ENCODE assay signal across 12 mouse cellular contexts in the genomic region with DNA sequence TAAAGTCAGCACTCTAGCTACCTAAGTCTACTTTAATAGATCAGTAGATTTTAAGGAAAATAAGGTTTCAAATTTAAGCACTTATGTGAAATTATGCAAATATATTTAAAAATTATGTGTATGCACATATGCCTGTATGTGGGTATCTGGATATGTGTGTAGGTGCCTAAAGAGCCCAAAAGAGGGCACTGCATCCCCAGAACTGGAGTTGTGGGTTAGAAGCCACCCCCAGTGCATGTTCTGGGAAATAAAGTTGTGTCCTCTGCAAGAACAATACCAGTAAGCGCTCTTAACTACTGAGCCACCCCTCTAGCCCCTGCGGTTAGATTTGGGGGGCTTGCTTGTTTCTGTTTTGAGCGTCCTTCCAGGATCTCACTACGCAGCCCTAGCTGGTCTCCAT.
A peak's percentile ranks its signal among the peaks of the same experiment; 100 is the strongest.
DNase-seq lines count a peak whose midpoint lies in the region; ATAC-seq and TF ChIP-seq lines count a peak whose summit lies in the region.
"Had no signal": no experiment of that assay in that cellular context is flagged by ENCODE, and none has a peak within 500 bp of the region (broad histone marks: within the 10 kb centered on the region; RNA-seq: fewer than 3 reads in every experiment).

No protein-coding gene starts in this region.

- peak; percentile 73 for TF ChIP-seq CTCF in intestine, postnatal 0 days (IDR thresholded peaks at IDR 0.05; ENCODE audit: low read depth)

- no peaks in the 10 kb centered on the region for H3K9me3 ChIP-seq in intestine, postnatal 0 days (ENCODE audit: control insufficient read depth)
- no peaks in the 10 kb centered on the region for H3K9me3 ChIP-seq in intestine, embryonic 15.5 days
- no peaks in the 10 kb centered on the region for H3K9me3 ChIP-seq in forebrain, embryonic 15.5 days
- H3K9me3 ChIP-seq: embryonic facial prominence, embryonic 13.5 days; heart, embryonic 10.5 days; liver, embryonic 15.5 days; neural tube, embryonic 12.5 days had no signal

- WGBS in intestine, postnatal 0 days, result 90% methylated on average over 4 of the region's 4 CpGs
- WGBS in intestine, embryonic 15.5 days, result 94% methylated on average over 4 of the region's 4 CpGs
- 92% methylated on average over 4 of the region's 4 CpGs for WGBS in forebrain, embryonic 15.5 days

- no peaks in the 10 kb centered on the region for H3K36me3 ChIP-seq in intestine, postnatal 0 days (ENCODE audit: control insufficient read depth, insufficient read depth)
- H3K36me3 ChIP-seq in intestine, embryonic 15.5 days, result no peaks in the 10 kb centered on the region
- 0 out of 2 replicates have a peak, but pooled peaks cover 3% of the 10 kb centered on the region for H3K36me3 ChIP-seq in forebrain, embryonic 15.5 days
- H3K36me3 ChIP-seq: heart, embryonic 10.5 days; liver, embryonic 15.5 days; neural tube, embryonic 12.5 days had no signal

- peak; percentile 35 to 46 for DNase-seq in B cell, adult 2 months
- DNase-seq in T-cell, adult 2 months (ENCODE audit: low spot score), result peak; percentile 62
- peak; percentile 52 for DNase-seq in lung, postnatal 36 days
- no peak for DNase-seq in ovary, adult 18-20 months (ENCODE audit: low spot score)
- no peak for DNase-seq in layer of hippocampus, adult 8-10 months (ENCODE audit: low spot score in 2 of 2)

- no peaks in the 10 kb centered on the region for H3K27me3 ChIP-seq in intestine, postnatal 0 days (replicated peaks; ENCODE audit: control insufficient read depth, insufficient read depth, low read length)
- H3K27me3 ChIP-seq in intestine, embryonic 15.5 days (replicated peaks), result no peaks in the 10 kb centered on the region
- no peaks in the 10 kb centered on the region for H3K27me3 ChIP-seq in forebrain, embryonic 15.5 days
- H3K27me3 ChIP-seq: embryonic facial prominence, embryonic 13.5 days; liver, embryonic 15.5 days; neural tube, embryonic 12.5 days had no signal

- peaks cover 9% of the 10 kb centered on the region; the same call in 1 of the 2 replicates for H3K4me1 ChIP-seq in intestine, postnatal 0 days (replicated peaks; ENCODE audit: control insufficient read depth, insufficient read depth, low read length)
- peaks cover 2% of the 10 kb centered on the region; the same call in 1 of the 2 replicates for H3K4me1 ChIP-seq in intestine, embryonic 15.5 days (replicated peaks)
- no peaks in the 10 kb centered on the region for H3K4me1 ChIP-seq in forebrain, embryonic 15.5 days
- H3K4me1 ChIP-seq: liver, embryonic 15.5 days; neural tube, embryonic 12.5 days had no signal

- H3K9ac ChIP-seq in intestine, postnatal 0 days (ENCODE audit: low read depth, low read length), result no peak overlapping the region
- H3K9ac ChIP-seq in intestine, embryonic 15.5 days, result no peak overlapping the region
- H3K9ac ChIP-seq in forebrain, embryonic 15.5 days (replicated peaks), result no peak overlapping the region
- H3K9ac ChIP-seq: embryonic facial prominence, embryonic 13.5 days; liver, embryonic 15.5 days; neural tube, embryonic 12.5 days had no signal

- no peak overlapping the region for H3K4me2 ChIP-seq in intestine, postnatal 0 days (replicated peaks; ENCODE audit: low read depth)
- H3K4me2 ChIP-seq in intestine, embryonic 15.5 days (replicated peaks), result no peak overlapping the region
- H3K4me2 ChIP-seq in forebrain, embryonic 15.5 days (replicated peaks), result no peak overlapping the region
- H3K4me2 ChIP-seq: embryonic facial prominence, embryonic 13.5 days; liver, embryonic 15.5 days; neural tube, embryonic 12.5 days had no signal

- no peak for ATAC-seq in intestine, postnatal 0 days
- ATAC-seq in intestine, embryonic 15.5 days, result no peak
- no peak for ATAC-seq in forebrain, embryonic 15.5 days (replicated peaks)

- no peak overlapping the region for H3K27ac ChIP-seq in intestine, postnatal 0 days (ENCODE audit: low read depth, low read length)
- no peak overlapping the region for H3K27ac ChIP-seq in intestine, embryonic 15.5 days
- H3K27ac ChIP-seq in forebrain, embryonic 15.5 days (replicated peaks), result no peak overlapping the region
- H3K27ac ChIP-seq: embryonic facial prominence, embryonic 13.5 days; heart, embryonic 10.5 days; liver, embryonic 15.5 days; neural tube, embryonic 12.5 days had no signal

- H3K4me3 ChIP-seq in intestine, postnatal 0 days (ENCODE audit: low read depth, low read length), result no peak overlapping the region
- H3K4me3 ChIP-seq in intestine, embryonic 15.5 days (replicated peaks), result no peak overlapping the region
- no peak overlapping the region for H3K4me3 ChIP-seq in forebrain, embryonic 15.5 days
- H3K4me3 ChIP-seq: embryonic facial prominence, embryonic 13.5 days; heart, embryonic 10.5 days; liver, embryonic 15.5 days; neural tube, embryonic 12.5 days had no signal

Comparison
In these comparisons a context has a peak if more than half of its experiments do, and no peak if none do; other contexts are left out.
1. DNase-seq: peak in B cell, adult 2 months (2 of 2), T-cell, adult 2 months (single experiment) and lung, postnatal 36 days (single experiment); none in ovary, adult 18-20 months (single experiment) and layer of hippocampus, adult 8-10 months (0 of 2).